Mouse (Mus musculus) neural tube, embryonic 13.5 days (tissue): Measurements from ENCODE around the gene Add1. TPM values are rescaled to one million over a fixed set of nuclear protein-coding genes. Genes with fewer than 3 reads are reported as not detected.

Experiments
- ATAC-seq: fragments of 200-750 bp; cut with Nextera tagmentation; 2 replicates; pipeline ENCODE4 v1.8.0; 2017; ENCODE audit warnings: low read depth, mild to moderate bottlenecking, moderate TSS enrichment, moderate library complexity
- H3K27ac ChIP-seq: fragments of 300-500 bp; sonication (generic); replicated peaks from 2 replicates; pipeline ENCODE4 v1.5.1; 2015; ENCODE audit warnings: moderate library complexity, mild to moderate bottlenecking, inconsistent platforms
- H3K27me3 ChIP-seq: fragments of 300-500 bp; sonication (generic); 2 replicates; pipeline ENCODE4 v1.6.1; 2015; ENCODE audit warnings: mild to moderate bottlenecking, inconsistent platforms
- H3K36me3 ChIP-seq: fragments of 300-500 bp; sonication (generic); 2 replicates; pipeline ENCODE4 v1.6.1; 2015; ENCODE audit warnings: mild to moderate bottlenecking, inconsistent platforms
- H3K4me1 ChIP-seq: fragments of 300-500 bp; sonication (generic); replicated peaks from 2 replicates; pipeline ENCODE4 v1.6.1; 2015; ENCODE audit warnings: inconsistent platforms
- H3K4me2 ChIP-seq: fragments of 300-500 bp; sonication (generic); 2 replicates; pipeline ENCODE4 v1.6.1; 2015; ENCODE audit warnings: inconsistent platforms, mild to moderate bottlenecking, moderate library complexity
- H3K4me3 ChIP-seq: fragments of 300-500 bp; sonication (generic); 2 replicates; pipeline ENCODE4 v1.5.1; 2015; ENCODE audit warnings: mild to moderate bottlenecking, inconsistent platforms
- H3K9ac ChIP-seq: fragments of 300-500 bp; sonication (generic); 2 replicates; pipeline ENCODE4 v1.6.1; 2015; ENCODE audit warnings: moderate library complexity, mild to moderate bottlenecking, inconsistent platforms
- H3K9me3 ChIP-seq: fragments of 300-500 bp; sonication (generic); 2 replicates; pipeline ENCODE4 v1.6.1; 2016; ENCODE audit warnings: inconsistent platforms
- WGBS: fragments of 180-500 bp; shearing (Covaris S2); methylation state at CpG from one replicate; pipeline ENCODE4 v1.1.7; 2015; 5-methylcytosine and 5-hydroxymethylcytosine counted together
- polyA plus RNA-seq: library from polyadenylated mRNA; unstranded; fragments of >200 nt; fragmentation: Nextera tagmentation; extraction: Ambion mirVana; gene quantifications from 2 replicates; pipeline ENCODE4 v1.2.1, GENCODE M21; 2015

Gene Add1
- polyA plus RNA-seq, 1 experiment from 2014 or later, result 208 TPM

DNA sequence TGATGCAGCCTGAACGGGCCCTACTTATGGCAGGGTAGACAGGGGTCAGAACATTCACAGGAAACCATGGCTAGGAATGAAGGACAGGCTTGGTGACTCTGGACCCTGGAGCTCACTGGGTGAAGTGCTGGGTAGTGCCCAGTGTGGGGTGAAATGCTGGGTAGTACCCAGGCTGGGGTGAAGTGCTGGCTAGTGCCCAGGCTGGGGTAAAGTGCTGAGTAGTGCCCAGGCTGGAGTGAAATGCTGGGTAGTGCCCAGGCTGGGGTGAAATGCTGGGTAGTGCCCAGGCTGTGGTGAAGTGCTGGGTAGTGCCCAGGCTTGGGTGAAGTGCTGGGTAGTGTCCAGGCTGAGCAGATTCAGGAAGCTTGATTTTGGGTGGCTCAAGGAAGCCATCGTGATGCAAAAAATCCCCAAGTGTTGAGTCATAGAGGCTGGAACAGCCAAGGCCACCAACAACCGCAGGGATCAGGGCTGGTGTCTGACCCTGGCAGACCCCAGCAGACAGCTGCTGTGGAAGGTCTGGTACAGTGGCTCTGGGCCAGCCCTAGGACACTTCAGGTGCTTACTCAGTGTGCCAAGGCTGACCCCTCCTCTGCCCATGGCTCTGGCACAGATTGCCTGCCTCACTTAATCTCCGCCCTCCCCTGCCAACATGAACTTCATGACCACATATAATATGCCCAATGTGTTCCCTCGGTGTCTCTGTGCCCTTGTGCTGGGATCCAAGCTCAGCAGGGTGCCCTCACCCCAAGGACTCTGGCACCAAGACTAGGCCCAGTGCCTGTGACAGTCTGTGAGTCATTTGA lies 38.5 kb upstream of the Add1 start:
- Histone ChIP-seq H3K9me3 (no peaks in the 10 kb centered on the region), H3K4me2 (no peak overlapping the region), H3K27ac (no peak overlapping the region), H3K4me1 (no peaks in the 10 kb centered on the region), H3K36me3 (no peaks in the 10 kb centered on the region), H3K27me3 (no peaks in the 10 kb centered on the region), H3K9ac (no peak overlapping the region), H3K4me3 (no peak overlapping the region)
- 83% methylated on average over 5 of the region's 5 CpGs for WGBS
- no peak for ATAC-seq

DNA sequence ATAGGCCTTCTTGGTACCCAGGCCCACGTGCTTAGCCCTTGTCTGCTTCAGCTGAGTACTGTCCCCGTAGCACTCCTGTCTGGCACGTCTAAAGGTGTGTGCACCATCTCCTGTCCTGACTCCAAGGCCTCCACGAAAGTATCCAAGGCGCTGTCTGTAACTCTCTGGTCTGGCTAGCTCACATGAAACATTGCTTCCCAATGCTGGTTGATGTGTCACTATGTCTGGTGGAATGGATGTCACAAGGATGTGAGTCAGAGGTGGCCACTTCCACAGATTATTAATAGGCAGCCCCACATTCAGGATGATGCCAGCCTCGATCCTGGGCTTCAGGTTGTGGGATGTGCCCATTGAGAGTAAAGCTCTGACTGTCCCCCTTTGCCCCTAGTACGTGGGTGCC lies 37.6 kb upstream of the Add1 start:
- no peak for ATAC-seq
- H3K9ac ChIP-seq, result no peak overlapping the region
- H3K4me3 ChIP-seq, result no peak overlapping the region
- no peaks in the 10 kb centered on the region for H3K9me3 ChIP-seq
- H3K4me1 ChIP-seq, result no peaks in the 10 kb centered on the region
- no peaks in the 10 kb centered on the region for H3K36me3 ChIP-seq
- no peak overlapping the region for H3K27ac ChIP-seq
- H3K27me3 ChIP-seq, result no peaks in the 10 kb centered on the region
- no peak overlapping the region for H3K4me2 ChIP-seq
- 75% methylated on average over 7 of the region's 7 CpGs for WGBS

DNA sequence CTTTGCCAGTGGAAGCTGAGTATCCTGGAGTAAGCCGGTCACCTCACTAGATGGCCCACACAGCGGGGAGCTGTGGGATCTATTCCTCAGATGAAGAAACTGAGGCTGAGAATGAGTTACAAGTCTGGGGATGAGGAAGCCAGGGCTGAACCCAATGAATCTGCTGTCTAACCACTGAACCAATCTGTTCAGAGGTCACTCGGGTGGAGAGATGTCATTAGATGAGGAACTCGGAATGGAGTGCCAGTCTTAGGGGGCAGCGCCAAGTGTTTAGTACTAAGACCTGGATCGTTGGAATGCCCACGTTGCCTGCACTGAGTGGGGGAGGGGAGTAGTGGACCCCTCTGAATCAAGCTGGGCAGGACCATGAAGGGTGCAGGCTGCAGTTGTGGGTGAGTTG lies 35.4 kb upstream of the Add1 start:
- Histone ChIP-seq H3K4me2 (no peak overlapping the region), H3K27ac (no peak overlapping the region), H3K36me3 (no peaks in the 10 kb centered on the region), H3K9me3 (no peaks in the 10 kb centered on the region), H3K9ac (no peak overlapping the region), H3K4me1 (no peaks in the 10 kb centered on the region), H3K4me3 (no peak overlapping the region), H3K27me3 (no peaks in the 10 kb centered on the region)
- no peak for ATAC-seq
- WGBS, result 76% methylated on average over 7 of the region's 7 CpGs

DNA sequence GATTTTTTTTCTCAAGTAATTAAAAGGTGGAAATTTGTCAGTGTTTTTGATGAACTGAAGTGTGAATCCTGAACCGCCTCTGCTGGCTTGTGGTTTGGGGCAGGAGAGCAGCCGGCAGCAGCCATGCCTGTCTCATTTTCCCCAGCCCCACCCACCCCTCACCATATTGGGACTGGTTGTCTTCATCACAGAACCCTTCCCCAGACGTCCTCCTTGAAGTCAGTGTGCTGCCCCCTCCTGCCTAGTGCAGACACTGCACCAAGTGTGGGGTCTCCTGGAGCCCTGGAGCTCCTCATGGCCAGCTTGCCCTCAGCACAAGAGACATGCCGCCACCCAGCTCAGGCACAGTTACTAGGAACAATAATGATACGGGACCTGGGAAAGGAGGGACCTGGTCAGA lies 34.9 kb upstream of the Add1 start:
- Histone ChIP-seq H3K27ac (no peak overlapping the region), H3K27me3 (no peaks in the 10 kb centered on the region), H3K9ac (no peak overlapping the region), H3K9me3 (no peaks in the 10 kb centered on the region), H3K4me3 (no peak overlapping the region), H3K4me1 (no peaks in the 10 kb centered on the region), H3K4me2 (no peak overlapping the region), H3K36me3 (no peaks in the 10 kb centered on the region)
- 39% methylated on average over 5 of the region's 5 CpGs for WGBS
- no peak for ATAC-seq

DNA sequence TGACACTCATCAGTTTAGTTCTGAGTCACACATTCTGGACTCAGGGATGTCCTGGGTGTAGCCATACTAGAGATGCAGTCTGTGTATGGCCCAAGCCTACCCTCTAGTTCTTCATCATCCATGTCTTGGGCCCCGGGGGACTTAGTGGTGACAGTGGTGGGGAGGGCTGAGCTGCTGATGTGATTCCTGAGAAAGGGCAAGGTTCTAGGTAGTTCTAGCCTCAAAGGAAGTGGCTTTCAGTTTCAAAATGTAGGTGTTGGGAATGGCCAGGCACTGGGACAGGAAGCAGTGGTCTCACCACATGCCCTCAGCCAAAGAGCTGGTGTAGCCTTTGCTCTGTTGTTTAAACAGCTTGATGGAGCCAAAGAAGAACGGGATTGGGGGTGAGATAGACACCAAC lies 34.3 kb upstream of the Add1 start:
- H3K4me2 ChIP-seq, result no peak overlapping the region
- 88% methylated on average over 2 of the region's 2 CpGs for WGBS
- no peaks in the 10 kb centered on the region for H3K27me3 ChIP-seq
- no peaks in the 10 kb centered on the region for H3K9me3 ChIP-seq
- no peak overlapping the region for H3K4me3 ChIP-seq
- no peaks in the 10 kb centered on the region for H3K36me3 ChIP-seq
- H3K4me1 ChIP-seq, result no peaks in the 10 kb centered on the region
- H3K27ac ChIP-seq, result no peak overlapping the region
- no peak overlapping the region for H3K9ac ChIP-seq
- no peak for ATAC-seq

DNA sequence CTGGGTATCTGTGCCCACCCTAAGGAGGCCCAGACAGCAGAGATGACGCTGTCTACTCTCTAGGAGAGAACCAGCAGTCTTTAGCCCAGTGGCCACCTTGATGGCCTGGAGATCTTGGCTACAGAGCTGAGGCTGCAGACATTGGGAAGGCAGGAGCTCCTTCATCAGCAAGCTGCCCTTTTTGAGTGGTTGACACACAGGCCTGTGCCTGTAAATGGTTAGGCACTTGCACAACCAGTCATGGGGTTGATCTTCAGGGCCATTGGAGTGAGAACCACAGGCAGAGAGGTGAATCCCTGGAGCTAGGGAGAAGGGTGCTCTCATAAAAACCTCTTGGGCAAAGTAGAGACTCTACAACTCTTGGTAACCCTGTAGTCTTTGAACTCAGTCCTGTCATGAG lies 31.3 kb upstream of the Add1 start:
- no peak overlapping the region for H3K9ac ChIP-seq
- H3K27ac ChIP-seq, result no peak overlapping the region
- ATAC-seq, result no peak
- H3K4me3 ChIP-seq, result no peak overlapping the region
- H3K27me3 ChIP-seq, result no peaks in the 10 kb centered on the region
- no peaks in the 10 kb centered on the region for H3K4me1 ChIP-seq
- no peaks in the 10 kb centered on the region for H3K9me3 ChIP-seq
- no peaks in the 10 kb centered on the region for H3K36me3 ChIP-seq
- no peak overlapping the region for H3K4me2 ChIP-seq
- 81% methylated on average over 1 of the region's 1 CpGs for WGBS

DNA sequence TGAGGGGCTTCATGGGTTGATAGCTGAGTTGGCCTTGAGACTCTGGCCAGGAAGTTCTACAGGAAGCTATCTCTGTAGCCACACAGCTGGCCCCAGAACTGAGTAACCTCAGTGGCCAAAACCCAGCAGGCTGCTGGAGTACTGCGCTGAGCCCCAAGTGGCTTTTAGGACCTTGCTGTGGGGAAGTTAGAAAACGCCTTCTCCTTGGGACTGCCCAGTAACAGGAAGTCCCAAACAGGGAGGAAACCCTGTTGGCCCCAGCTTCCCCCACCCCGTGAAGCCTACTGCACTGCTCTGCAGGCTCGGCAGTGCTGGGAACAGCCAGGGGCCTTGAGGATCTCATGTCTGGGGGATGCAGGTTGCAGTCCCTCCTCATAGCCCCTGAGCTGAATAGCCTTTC lies 30.4 kb upstream of the Add1 start:
- H3K27ac ChIP-seq, result no peak overlapping the region
- H3K4me2 ChIP-seq, result no peak overlapping the region
- ATAC-seq, result no peak
- no peaks in the 10 kb centered on the region for H3K4me1 ChIP-seq
- 64% methylated on average over 4 of the region's 4 CpGs for whole genome bisulfite sequencing
- no peak overlapping the region for H3K4me3 ChIP-seq
- H3K27me3 ChIP-seq, result no peaks in the 10 kb centered on the region
- H3K36me3 ChIP-seq, result no peaks in the 10 kb centered on the region
- H3K9me3 ChIP-seq, result no peaks in the 10 kb centered on the region
- H3K9ac ChIP-seq, result no peak overlapping the region

DNA sequence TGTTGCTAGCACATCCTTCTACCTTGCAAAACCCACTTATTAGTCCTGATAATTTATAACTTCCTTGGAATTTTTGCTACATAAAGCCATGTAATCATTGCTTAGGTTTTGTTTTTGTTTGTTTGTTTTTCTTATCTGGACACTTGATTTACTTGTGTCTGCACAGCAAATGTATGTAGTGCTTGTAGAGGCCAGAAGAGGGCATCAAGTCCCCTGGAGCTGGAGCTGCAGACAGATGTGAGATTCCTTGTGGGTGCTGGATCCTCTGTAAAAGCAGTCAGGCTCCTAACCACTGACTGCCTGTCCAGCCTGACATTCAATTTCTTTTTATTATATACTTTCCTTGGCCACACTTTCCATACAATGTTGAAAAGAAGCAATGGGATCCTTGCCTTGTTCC lies 26.1 kb upstream of the Add1 start:
- peaks cover 22% of the 10 kb centered on the region for H3K4me1 ChIP-seq
- no peaks in the 10 kb centered on the region for H3K9me3 ChIP-seq
- H3K9ac ChIP-seq, result no peak overlapping the region
- H3K27me3 ChIP-seq, result no peaks in the 10 kb centered on the region
- H3K4me3 ChIP-seq, result no peak overlapping the region
- no peak overlapping the region for H3K27ac ChIP-seq
- no peak for ATAC-seq
- H3K36me3 ChIP-seq, result peaks cover 11% of the 10 kb centered on the region
- H3K4me2 ChIP-seq, result no peak overlapping the region

DNA sequence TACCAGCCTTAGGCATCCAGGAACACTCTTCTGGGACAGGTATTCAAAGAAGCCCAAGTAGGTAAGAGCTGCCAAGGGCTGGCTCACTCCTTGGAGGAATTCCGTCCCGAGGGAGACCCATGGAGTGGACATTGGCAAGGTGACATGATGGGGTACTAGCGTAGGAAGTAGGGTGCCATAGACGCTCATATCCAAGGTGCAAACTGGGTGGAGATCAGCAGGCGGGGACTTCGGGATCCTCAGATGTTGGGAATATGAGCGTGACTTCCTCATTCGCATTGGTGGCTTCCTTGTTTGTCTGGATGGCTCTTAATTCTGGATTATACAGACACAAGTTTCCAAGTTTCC lies 24.4 kb upstream of the Add1 start:
- Histone ChIP-seq H3K9ac (peak overlapping the region; percentile 93), H3K27ac (no peak overlapping the region), H3K27me3 (no peaks in the 10 kb centered on the region), H3K4me1 (peaks cover 22% of the 10 kb centered on the region), H3K4me3 (peak overlapping the region; percentile 68), H3K36me3 (peaks cover 22% of the 10 kb centered on the region), H3K9me3 (no peaks in the 10 kb centered on the region), H3K4me2 (peak overlapping the region; percentile 71)
- 32% methylated on average over 8 of the region's 8 CpGs for WGBS
- ATAC-seq, result peak; percentile 36; the same call in 1 of the 2 replicates

DNA sequence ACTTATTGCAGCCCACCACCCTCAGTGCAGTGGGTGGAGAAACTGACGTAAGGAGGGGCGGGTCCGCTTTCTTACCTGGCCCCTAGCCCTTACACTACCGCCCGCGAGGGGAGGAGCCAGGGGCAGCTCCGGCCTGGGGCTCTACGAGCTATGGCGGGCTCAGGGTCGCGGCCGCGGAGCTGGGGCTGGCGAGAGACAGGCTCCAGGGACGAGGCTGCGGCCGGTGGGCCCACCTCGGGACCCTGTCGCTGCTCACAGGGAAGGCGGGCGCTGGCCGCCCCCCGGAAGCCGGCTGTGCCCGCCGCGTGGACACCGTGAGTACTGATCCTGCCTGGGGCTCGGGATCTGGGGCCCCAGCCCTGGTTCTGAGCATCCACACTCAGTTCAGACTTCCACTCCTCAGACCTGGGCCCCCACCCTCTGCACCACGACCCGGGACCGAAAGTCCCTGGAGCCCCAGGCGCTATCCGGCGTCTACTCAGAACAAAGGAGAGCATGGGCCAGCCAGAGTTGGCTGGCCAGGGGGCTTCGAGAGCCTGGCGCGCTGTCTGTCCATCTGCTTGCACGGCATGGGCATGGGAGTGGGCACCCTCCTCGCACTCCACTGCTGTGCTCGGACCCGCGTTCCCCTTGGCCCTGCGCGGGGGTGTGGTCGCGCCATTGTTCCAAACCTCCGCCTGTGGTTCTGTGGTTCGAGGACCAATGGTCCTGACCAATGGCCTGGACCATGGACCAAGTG lies 23.8 kb upstream of the Add1 start:
- H3K9ac ChIP-seq, result peak overlapping the region; percentile 93
- peak overlapping the region; percentile 71 for H3K4me2 ChIP-seq
- 1% methylated on average over 48 of the region's 49 CpGs for WGBS
- peak; percentile 93 for ATAC-seq
- no peaks in the 10 kb centered on the region for H3K9me3 ChIP-seq
- H3K27me3 ChIP-seq, result no peaks in the 10 kb centered on the region
- peak overlapping the region; percentile 75 for H3K27ac ChIP-seq
- H3K36me3 ChIP-seq, result peaks cover 27% of the 10 kb centered on the region
- H3K4me3 ChIP-seq, result peak overlapping the region; percentile 68
- peaks cover 22% of the 10 kb centered on the region for H3K4me1 ChIP-seq

DNA sequence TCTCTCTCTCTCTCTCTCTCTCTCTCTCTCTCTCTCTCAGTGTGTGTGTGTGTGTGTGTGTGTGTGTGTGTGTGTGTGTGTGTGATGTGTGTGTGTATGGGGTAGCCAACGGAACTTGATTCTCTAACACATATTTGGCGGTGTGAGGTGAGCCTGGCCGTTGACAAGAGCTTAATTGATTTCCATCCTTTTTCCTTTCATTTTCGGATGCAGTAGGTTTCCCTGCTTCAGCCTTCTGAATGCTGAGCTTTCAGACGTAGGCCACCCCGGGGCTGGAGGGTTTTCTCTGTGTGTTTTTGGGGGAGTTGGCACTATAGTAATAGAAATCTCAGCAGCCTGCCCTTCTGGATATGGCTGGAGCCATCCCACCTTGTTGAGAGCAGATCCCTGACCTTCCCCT lies 23.2 kb upstream of the Add1 start:
- Histone ChIP-seq H3K27me3 (no peaks in the 10 kb centered on the region), H3K36me3 (peaks cover 33% of the 10 kb centered on the region), H3K4me2 (peak overlapping the region; percentile 71), H3K4me1 (peaks cover 22% of the 10 kb centered on the region), H3K4me3 (peak overlapping the region; percentile 68), H3K9ac (peak overlapping the region; percentile 93), H3K27ac (peak overlapping the region; percentile 75), H3K9me3 (no peaks in the 10 kb centered on the region)
- ATAC-seq, result peak; percentile 29; the same call in 1 of the 2 replicates
- WGBS, result 15% methylated on average over 6 of the region's 6 CpGs

DNA sequence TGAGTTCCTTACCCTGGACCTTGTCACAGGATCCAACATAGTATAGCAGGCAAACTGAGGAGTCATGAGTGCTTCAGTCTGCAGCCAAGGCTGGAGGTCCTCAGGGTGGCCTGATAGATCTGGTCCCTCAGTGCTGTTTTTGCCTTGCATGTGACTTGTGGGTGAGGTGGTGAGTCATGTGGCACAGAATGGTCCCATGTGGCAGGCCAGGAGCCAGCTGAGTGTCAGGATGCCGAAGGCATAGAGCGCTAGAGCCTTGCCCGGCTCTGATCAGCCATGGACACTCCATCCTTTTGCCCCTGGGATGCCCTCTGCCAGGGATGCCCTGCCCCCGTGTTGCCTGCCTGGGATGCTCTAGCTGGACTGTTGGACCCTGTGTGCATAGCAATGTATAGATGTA lies 21.6 kb upstream of the Add1 start:
- 72% methylated on average over 4 of the region's 4 CpGs for WGBS
- Histone ChIP-seq H3K4me1 (peaks cover 22% of the 10 kb centered on the region), H3K36me3 (peaks cover 48% of the 10 kb centered on the region), H3K4me3 (no peak overlapping the region), H3K9ac (no peak overlapping the region), H3K9me3 (no peaks in the 10 kb centered on the region), H3K4me2 (0 out of 2 replicates have a peak overlapping the region, but pooled peaks have one; percentile 71), H3K27me3 (no peaks in the 10 kb centered on the region), H3K27ac (no peak overlapping the region)
- ATAC-seq, result no peak
